Mouse (Mus musculus) kidney, embryonic 16.5 days (tissue): ENCODE data around the gene Ube2b. TPM values are rescaled to one million over a fixed set of nuclear protein-coding genes. Genes with fewer than 3 reads are reported as not detected.
A peak's percentile ranks its signal among the peaks of the same experiment; 100 is the strongest.

Experiments
- ATAC-seq: fragments of 200-750 bp; cut with Nextera tagmentation; 2 replicates; pipeline ENCODE4 v1.8.0; 2017; ENCODE audit warnings: moderate TSS enrichment; ENCODE audit not compliant: low FRiP score, low TSS enrichment
- H3K27ac ChIP-seq: fragments of 300-500 bp; sonication (generic); 2 replicates; pipeline ENCODE4 v1.5.1; 2014; ENCODE audit warnings: low read length
- H3K27me3 ChIP-seq: fragments of 300-500 bp; sonication (generic); 2 replicates; pipeline ENCODE4 v1.6.1; 2014; ENCODE audit warnings: low read length, control low read depth, mixed read lengths; ENCODE audit not compliant: insufficient read depth
- H3K36me3 ChIP-seq: fragments of 300-500 bp; sonication (generic); 2 replicates; pipeline ENCODE4 v1.6.1; 2014; ENCODE audit warnings: low read length, control low read depth, mixed read lengths; ENCODE audit not compliant: insufficient read depth
- H3K4me1 ChIP-seq: fragments of 300-500 bp; sonication (generic); 2 replicates; pipeline ENCODE4 v1.6.1; 2014; ENCODE audit warnings: low read length, control low read depth, mixed read lengths; ENCODE audit not compliant: insufficient read depth
- H3K4me2 ChIP-seq: fragments of 300-500 bp; sonication (generic); replicated peaks from 2 replicates; pipeline ENCODE4 v1.6.1; 2014; ENCODE audit warnings: low read depth, low read length
- H3K4me3 ChIP-seq: fragments of 300-500 bp; sonication (generic); 2 replicates; pipeline ENCODE4 v1.5.1; 2014; ENCODE audit warnings: mild to moderate bottlenecking, low read length
- H3K9ac ChIP-seq: fragments of 300-500 bp; sonication (generic); replicated peaks from 2 replicates; pipeline ENCODE4 v1.6.1; 2014; ENCODE audit warnings: low read length
- H3K9me3 ChIP-seq: fragments of 300-500 bp; sonication (generic); 2 replicates; pipeline ENCODE4 v1.6.1; 2016; ENCODE audit warnings: low read length, control low read depth
- WGBS: fragments of 180-500 bp; shearing (Covaris S2); extraction: QIAGEN DNeasy Blood & Tissue Kit; methylation state at CpG from one replicate; pipeline ENCODE4 v1.1.7; 2014; 5-methylcytosine and 5-hydroxymethylcytosine counted together
- polyA plus RNA-seq: library from polyadenylated mRNA; unstranded; fragments of >200 nt; fragmentation: Nextera tagmentation; extraction: Ambion mirVana; gene quantifications from 2 replicates; pipeline ENCODE4 v1.2.1, GENCODE M21; 2015

Ube2b gene
- polyA plus RNA-seq: 216 and 220 TPM in 2 replicates

DNA sequence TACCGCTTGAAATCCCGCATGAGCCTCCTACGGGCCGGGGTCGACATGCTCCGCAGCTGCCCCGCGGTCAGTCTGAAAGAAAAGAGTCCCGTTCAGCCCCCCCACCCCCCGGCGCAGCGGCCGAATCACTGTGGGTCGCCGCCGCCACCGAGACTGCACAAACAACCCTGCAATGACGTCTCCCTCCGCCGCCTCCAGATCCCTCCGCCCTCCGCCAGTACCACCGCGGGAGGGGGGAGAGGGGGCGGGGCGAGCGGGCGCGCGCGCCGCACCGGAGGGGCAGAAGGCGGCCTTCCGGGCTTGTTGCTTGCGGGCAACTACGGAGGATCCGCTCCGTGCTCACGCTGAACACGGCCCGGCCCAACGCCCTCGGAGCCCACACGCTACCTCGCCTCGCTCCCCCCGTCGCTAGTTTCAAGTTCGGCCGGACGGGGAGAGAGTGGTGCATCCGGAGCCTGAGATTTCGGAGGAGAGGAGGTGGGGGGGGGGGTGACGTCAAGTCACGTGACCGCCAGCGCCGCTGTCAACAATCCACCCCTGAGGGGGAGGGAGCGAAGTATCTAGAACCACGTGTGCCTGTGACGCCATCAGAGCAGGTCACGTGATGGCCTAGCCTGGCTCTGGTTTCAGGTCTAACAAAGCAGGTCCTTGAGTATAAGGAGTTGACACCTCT, at the start of gene Ube2b:
TSS of gene Ube2b (minus strand) at position 473 of the 673 bp plus-strand sequence.
- Histone ChIP-seq H3K27me3 (no peaks in the 10 kb centered on the region), H3K9me3 (no peaks in the 10 kb centered on the region), H3K4me2 (peak within 1 kb of the TSS; percentile 88), H3K4me1 (peaks cover 36% of the 10 kb centered on the region), H3K27ac (peak within 1 kb of the TSS; percentile 94), H3K4me3 (peak within 1 kb of the TSS; percentile 98), H3K36me3 (peaks cover 20% of the 10 kb centered on the region), H3K9ac (peak within 1 kb of the TSS; percentile 98)
- ATAC-seq: peak; percentile 69
- under 1% methylated on average over 56 of the region's 63 CpGs for WGBS

DNA sequence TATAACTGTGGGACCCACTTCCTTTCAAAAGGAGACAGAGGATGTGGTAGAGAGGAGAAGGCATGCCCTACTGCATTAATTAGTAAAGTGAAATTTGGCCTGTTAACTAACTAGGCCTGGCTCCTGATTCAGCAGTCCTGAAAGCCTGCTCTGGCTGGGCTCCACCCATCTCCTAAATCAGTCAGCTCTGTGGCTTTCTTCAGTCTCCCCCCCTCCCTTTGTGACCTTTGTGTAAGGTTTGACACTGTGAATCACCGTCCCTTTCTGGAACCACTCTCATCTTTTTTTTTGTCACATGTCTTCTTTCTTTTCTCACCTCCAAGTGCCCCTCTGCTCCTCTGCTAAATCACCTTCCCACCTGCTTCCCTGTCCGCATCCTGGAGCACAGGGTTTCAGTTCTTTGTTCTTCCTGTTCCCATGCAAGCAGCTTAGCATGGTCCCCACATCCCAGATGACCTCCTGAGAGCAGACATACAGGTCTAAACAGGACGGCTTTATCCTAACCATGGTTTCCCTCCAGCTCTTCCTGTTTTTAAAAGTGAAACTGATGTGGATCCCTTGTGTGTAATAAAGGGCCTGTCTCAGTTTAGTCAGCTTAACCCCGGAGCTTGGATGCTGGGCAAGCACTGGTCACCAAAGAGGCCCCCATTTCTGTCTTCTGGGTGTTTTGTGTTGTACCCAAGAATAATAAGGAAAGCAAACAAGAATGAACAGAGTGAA, 46.0 kb upstream of the Ube2b start:
- ATAC-seq: no peak
- H3K27ac ChIP-seq: no peak overlapping the region
- no peaks in the 10 kb centered on the region for H3K4me1 ChIP-seq
- H3K4me2 ChIP-seq: no peak overlapping the region
- no peaks in the 10 kb centered on the region for H3K9me3 ChIP-seq
- H3K36me3 ChIP-seq: no peaks in the 10 kb centered on the region
- H3K4me3 ChIP-seq: no peak overlapping the region
- 37% methylated on average over 4 of the region's 4 CpGs for WGBS
- H3K27me3 ChIP-seq: no peaks in the 10 kb centered on the region
- no peak overlapping the region for H3K9ac ChIP-seq

DNA sequence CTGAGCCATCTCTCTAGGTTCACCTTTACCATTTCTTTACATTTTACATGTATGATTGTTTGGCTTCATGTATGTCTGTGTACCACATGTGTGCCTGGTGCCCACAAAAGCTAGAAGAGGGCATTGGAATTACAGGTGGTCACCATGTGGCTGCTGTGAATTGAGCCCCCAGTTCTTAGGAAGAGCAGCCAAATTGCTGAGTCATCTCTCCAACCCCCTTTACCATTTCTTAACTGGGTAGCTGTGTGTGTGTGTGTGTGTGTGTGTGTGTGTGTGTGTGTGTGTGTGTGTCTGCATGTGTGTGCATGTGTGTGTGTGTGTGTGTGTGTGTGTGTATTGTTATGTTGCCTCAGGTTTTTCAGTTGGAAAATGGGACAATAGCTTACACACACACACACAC, 43.6 kb upstream of the Ube2b start:
- no peak for ATAC-seq
- H3K4me3 ChIP-seq: no peak overlapping the region
- no peak overlapping the region for H3K4me2 ChIP-seq
- no peaks in the 10 kb centered on the region for H3K9me3 ChIP-seq
- H3K4me1 ChIP-seq: no peaks in the 10 kb centered on the region
- H3K36me3 ChIP-seq: no peaks in the 10 kb centered on the region
- no peak overlapping the region for H3K9ac ChIP-seq
- H3K27ac ChIP-seq: no peak overlapping the region
- H3K27me3 ChIP-seq: no peaks in the 10 kb centered on the region

DNA sequence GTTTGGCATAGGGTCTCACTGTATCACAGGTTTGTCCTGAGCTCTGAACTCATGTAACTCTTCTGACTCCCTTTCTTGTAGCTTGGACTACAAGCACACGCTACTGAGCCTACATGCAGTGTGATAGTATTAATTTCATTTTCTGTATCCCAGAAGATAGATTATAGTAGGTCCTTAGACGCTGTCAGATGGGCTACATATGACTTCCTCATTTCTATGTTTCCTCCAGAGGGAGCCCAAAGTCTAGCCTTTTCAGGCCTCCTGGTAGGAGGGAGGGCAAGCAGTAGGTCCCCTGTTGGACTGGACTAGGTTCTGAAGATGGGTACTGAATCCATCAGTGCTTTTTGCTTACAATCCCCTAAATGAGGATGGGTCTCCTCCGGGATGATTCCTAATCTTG, 42.7 kb upstream of the Ube2b start:
- H3K27me3 ChIP-seq: no peaks in the 10 kb centered on the region
- no peaks in the 10 kb centered on the region for H3K4me1 ChIP-seq
- H3K27ac ChIP-seq: no peak overlapping the region
- 84% methylated on average over 3 of the region's 3 CpGs for WGBS
- H3K4me3 ChIP-seq: no peak overlapping the region
- no peak overlapping the region for H3K9ac ChIP-seq
- ATAC-seq: no peak
- H3K36me3 ChIP-seq: no peaks in the 10 kb centered on the region
- H3K4me2 ChIP-seq: no peak overlapping the region
- no peaks in the 10 kb centered on the region for H3K9me3 ChIP-seq

DNA sequence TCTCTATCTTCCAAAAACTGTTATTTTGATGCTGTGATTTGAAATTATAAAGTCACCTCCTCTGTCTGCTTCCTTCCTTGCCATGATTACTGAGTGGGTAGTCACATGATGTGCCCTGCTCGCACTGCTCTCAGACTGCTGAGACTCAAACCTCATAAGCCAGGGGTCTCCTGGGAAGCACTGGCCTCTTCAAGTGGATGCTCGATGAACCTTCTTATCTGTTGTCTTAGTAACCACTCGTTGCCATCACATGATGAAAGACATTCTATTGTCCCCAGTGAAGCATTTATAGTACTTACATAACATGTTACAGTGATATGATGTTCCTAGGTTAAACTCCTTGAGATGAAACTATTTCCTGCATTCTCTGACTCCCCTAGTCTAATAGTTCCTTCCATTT, 37.1 kb upstream of the Ube2b start:
- H3K36me3 ChIP-seq: no peaks in the 10 kb centered on the region
- H3K9me3 ChIP-seq: no peaks in the 10 kb centered on the region
- no peak overlapping the region for H3K4me2 ChIP-seq
- H3K27ac ChIP-seq: no peak overlapping the region
- no peaks in the 10 kb centered on the region for H3K4me1 ChIP-seq
- H3K27me3 ChIP-seq: no peaks in the 10 kb centered on the region
- 53% methylated on average over 3 of the region's 3 CpGs for WGBS
- no peak overlapping the region for H3K4me3 ChIP-seq
- no peak for ATAC-seq
- H3K9ac ChIP-seq: no peak overlapping the region

DNA sequence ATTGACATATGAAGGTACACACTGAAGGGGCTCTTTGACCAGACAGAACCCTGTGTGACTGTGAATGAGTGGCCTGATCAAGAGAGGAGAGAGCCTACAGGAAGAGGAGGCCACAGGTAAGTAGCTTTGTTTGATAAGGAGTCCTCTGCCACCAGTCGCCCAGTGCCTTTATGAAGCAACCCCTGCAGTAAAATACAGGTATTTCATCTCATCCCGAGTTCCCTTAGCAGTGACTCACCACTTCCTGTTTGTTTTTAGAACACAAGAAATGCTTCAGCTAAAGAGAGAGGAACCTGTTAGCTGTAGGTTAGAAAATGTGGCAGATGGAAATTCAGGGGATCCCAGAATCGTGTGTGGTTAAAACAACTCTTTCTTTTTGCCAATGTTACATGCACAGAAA, 35.3 kb upstream of the Ube2b start:
- no peak overlapping the region for H3K9ac ChIP-seq
- H3K9me3 ChIP-seq: no peaks in the 10 kb centered on the region
- no peak overlapping the region for H3K4me2 ChIP-seq
- H3K4me3 ChIP-seq: no peak overlapping the region
- no peaks in the 10 kb centered on the region for H3K36me3 ChIP-seq
- H3K27ac ChIP-seq: no peak overlapping the region
- H3K4me1 ChIP-seq: no peaks in the 10 kb centered on the region
- WGBS: 65% methylated on average over 3 of the region's 3 CpGs
- no peak for ATAC-seq
- no peaks in the 10 kb centered on the region for H3K27me3 ChIP-seq

DNA sequence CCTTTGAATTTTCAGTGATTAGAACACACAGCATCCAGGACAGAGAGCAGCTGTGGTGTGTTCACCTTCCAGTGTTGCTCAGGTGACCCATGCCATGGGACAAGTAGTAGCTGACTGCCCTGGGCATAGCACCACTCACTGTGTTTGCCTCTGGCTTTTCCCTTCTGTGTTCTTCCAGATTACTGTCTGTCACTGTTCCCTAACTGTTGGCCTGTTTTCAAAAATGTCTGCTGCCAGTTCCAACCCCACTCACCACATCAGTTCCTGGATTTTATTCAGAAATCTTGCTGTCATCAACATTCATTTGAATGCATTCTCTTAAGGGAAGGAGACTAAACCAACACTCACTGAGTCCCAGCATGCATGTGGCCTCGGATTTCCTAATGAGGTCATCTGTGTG, 33.4 kb upstream of the Ube2b start:
- WGBS: 89% methylated on average over 1 of the region's 1 CpGs
- no peaks in the 10 kb centered on the region for H3K27me3 ChIP-seq
- no peaks in the 10 kb centered on the region for H3K9me3 ChIP-seq
- H3K27ac ChIP-seq: no peak overlapping the region
- no peak for ATAC-seq
- H3K9ac ChIP-seq: no peak overlapping the region
- no peak overlapping the region for H3K4me2 ChIP-seq
- no peaks in the 10 kb centered on the region for H3K4me1 ChIP-seq
- H3K4me3 ChIP-seq: no peak overlapping the region
- H3K36me3 ChIP-seq: no peaks in the 10 kb centered on the region

DNA sequence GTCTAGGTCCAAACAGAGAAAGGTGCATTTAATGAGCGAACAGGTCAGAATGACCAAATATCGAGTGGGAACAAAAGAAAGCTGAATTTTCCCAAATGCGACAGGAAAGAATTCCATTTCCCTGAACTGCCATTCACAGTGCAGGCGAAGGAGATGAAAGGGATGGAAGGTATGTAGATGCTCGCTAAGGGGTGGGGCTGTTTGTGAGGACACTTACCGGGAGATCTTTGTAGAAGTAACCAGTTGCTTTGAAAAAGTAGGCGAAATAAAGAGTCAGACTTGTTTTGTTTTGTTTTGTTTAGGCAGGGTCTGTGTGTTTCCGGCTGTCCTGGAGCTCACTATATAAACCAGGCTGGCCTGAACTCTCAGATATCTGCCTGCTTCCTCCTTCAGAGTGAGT, 31.8 kb upstream of the Ube2b start:
- Histone ChIP-seq H3K4me1 (no peaks in the 10 kb centered on the region), H3K27me3 (no peaks in the 10 kb centered on the region), H3K27ac (no peak overlapping the region), H3K4me2 (no peak overlapping the region), H3K9me3 (no peaks in the 10 kb centered on the region), H3K36me3 (no peaks in the 10 kb centered on the region), H3K4me3 (no peak overlapping the region), H3K9ac (no peak overlapping the region)
- WGBS: 59% methylated on average over 8 of the region's 8 CpGs
- no peak for ATAC-seq

DNA sequence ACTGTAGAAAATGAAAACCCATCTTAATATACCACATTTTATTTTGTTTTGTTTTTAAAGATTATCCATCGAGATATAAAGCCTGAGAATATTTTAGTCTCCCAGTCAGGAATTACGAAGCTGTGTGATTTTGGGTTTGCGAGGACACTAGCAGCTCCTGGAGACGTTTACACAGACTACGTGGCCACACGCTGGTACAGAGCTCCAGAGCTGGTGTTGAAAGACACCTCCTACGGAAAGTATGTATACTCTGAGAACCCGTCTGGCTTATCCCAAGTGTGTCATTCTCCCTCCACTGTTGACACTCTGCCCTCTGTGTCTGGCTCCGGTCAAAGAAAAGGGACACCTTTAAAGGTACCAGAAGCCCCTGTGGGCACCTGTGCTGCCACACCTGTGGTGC, 17.7 kb upstream of the Ube2b start:
- Histone ChIP-seq H3K4me1 (no peaks in the 10 kb centered on the region), H3K27me3 (no peaks in the 10 kb centered on the region), H3K36me3 (no peaks in the 10 kb centered on the region), H3K9me3 (no peaks in the 10 kb centered on the region), H3K4me2 (no peak overlapping the region), H3K4me3 (no peak overlapping the region), H3K27ac (no peak overlapping the region), H3K9ac (no peak overlapping the region)
- ATAC-seq: no peak
- WGBS: 77% methylated on average over 9 of the region's 9 CpGs

DNA sequence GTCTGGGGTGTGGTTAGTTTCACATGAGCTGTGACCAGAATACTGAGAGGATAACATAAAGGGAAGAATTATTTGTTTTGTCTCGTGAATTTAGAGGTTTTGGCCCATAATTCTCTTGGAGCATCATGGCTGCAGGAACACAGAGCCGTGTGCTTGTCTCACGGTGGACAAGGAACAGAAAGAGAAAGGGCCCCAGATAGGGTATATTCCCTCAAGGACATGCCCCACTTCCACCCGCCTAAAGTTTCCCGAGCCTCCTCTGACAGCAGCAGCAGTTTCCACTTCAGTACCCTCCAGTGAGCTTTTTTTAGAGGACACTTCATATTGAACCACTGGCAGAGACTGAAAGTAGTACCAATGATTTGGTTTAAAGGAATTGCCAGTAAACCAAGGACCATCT, 11.0 kb upstream of the Ube2b start:
- no peaks in the 10 kb centered on the region for H3K9me3 ChIP-seq
- H3K9ac ChIP-seq: no peak overlapping the region
- ATAC-seq: no peak
- H3K4me3 ChIP-seq: no peak overlapping the region
- no peaks in the 10 kb centered on the region for H3K27me3 ChIP-seq
- WGBS: 56% methylated on average over 5 of the region's 5 CpGs
- no peak overlapping the region for H3K27ac ChIP-seq
- no peaks in the 10 kb centered on the region for H3K4me1 ChIP-seq
- H3K36me3 ChIP-seq: peaks cover 3% of the 10 kb centered on the region; the same call in 1 of the 2 replicates
- no peak overlapping the region for H3K4me2 ChIP-seq
